Mouse (Mus musculus) limb, embryonic 10.5 days (tissue): ENCODE data around the gene Scn8a. TPM values are rescaled to one million over a fixed set of nuclear protein-coding genes. Genes with fewer than 3 reads are reported as not detected.

Experiments used
- DNase-seq: peaks from one replicate; pipeline ENCODE4 v3.0.0-alpha.2; 2017; ENCODE audit warnings: low spot score
- H3K27ac ChIP-seq: fragments of 300-500 bp; sonication (generic); 2 replicates; pipeline ENCODE4 v1.5.1; 2016; ENCODE audit warnings: mild to moderate bottlenecking
- H3K27me3 ChIP-seq: fragments of 300-500 bp; sonication (generic); 2 replicates; pipeline ENCODE4 v1.6.1; 2016; ENCODE audit warnings: low read depth, mild to moderate bottlenecking; ENCODE audit not compliant: poor library complexity, severe bottlenecking
- H3K36me3 ChIP-seq: fragments of 300-500 bp; sonication (generic); 2 replicates; pipeline ENCODE4 v1.6.1; 2016; ENCODE audit warnings: mild to moderate bottlenecking, moderate library complexity
- H3K4me1 ChIP-seq: fragments of 300-500 bp; sonication (generic); 2 replicates; pipeline ENCODE4 v1.6.1; 2016
- H3K4me3 ChIP-seq: fragments of 300-500 bp; sonication (generic); 2 replicates; pipeline ENCODE4 v1.5.1; 2016; ENCODE audit warnings: mild to moderate bottlenecking, moderate library complexity
- H3K9me3 ChIP-seq: fragments of 300-500 bp; sonication (generic); replicated peaks from 2 replicates; pipeline ENCODE4 v1.6.1; 2016; ENCODE audit warnings: mild to moderate bottlenecking
- WGBS: fragments of 180-500 bp; shearing (Covaris S2); methylation state at CpG from one replicate; pipeline ENCODE4 v1.1.7; 2016; 5-methylcytosine and 5-hydroxymethylcytosine counted together
- polyA plus RNA-seq: library from polyadenylated mRNA; unstranded; fragments of >200 nt; fragmentation: Nextera tagmentation; extraction: Ambion mirVana; gene quantifications from 2 replicates; pipeline ENCODE4 v1.2.1, GENCODE M21; 2016

Scn8a gene
- polyA plus RNA-seq, 1 experiment from 2014 or later: 4.3 TPM

DNA sequence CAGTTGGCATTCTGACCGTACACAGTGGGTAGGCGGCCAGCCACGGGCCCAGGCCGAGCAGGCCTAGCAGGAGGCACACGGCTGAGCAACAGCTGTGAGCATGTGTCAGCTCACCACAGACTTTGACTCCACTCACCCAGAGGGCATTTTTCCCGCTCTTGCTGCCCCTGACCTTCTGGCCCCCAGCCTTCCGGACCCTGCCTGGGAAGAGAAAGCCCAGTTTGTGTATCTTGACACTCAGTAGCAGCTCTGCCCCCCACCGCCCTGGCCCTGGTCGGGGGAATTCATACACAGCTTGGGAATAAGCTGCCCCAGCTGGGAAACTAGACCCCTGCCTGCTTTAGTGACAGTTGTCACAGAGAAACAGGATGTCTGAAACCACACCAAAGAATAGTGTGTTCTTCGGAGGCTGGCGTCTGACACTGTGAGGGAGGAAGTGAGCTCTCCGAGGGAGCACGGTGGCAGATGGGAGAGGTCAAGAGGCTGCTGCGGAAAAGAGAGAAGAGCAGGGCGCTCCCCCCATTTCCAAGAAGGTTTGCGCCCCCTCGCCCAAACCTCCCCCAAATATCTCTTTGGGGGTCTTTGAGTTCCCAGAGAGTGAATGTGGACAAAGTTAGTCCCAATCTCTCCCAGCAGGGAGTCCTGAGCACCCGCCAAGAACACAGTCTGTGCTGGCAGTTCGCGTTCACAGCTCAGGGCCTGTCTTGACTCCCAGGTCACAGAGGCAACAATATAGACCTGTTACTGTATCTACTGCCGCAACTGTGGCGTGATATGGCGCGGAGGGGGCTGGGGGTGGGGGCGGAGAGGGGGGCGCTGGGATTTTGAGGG is 24.4 kb upstream of the Scn8a start:
- no peaks in the 10 kb centered on the region for H3K27me3 ChIP-seq
- no peaks in the 10 kb centered on the region for H3K9me3 ChIP-seq
- peak overlapping the region; percentile 58 for H3K27ac ChIP-seq
- peaks cover 10% of the 10 kb centered on the region for H3K4me1 ChIP-seq
- no peak for DNase-seq
- H3K36me3 ChIP-seq: no peaks in the 10 kb centered on the region
- no peak overlapping the region for H3K4me3 ChIP-seq
- 62% methylated on average over 26 of the region's 26 CpGs for WGBS

DNA sequence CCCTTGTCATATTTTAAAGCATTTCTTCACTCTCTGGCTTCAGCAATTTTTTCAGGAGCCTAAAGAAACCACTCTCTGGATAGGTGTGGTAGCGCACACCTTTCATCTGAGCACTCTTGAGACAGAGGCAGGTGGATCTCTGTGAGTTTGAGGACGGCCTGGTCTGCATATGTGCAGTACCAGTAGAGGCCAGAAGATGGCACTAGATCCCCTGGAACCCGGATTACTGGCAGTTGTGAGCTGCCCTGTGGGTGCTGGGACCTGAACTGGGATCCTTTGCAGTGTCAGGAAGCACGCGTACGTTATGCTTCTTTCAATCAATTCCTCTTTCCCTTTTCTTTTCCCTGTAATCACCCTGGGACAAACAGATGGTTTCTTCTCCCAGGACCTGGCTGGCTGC is 22.5 kb upstream of the Scn8a start:
- Histone ChIP-seq H3K4me3 (no peak overlapping the region), H3K27me3 (no peaks in the 10 kb centered on the region), H3K4me1 (peaks cover 10% of the 10 kb centered on the region), H3K9me3 (no peaks in the 10 kb centered on the region), H3K36me3 (no peaks in the 10 kb centered on the region), H3K27ac (no peak overlapping the region)
- no peak for DNase-seq
- 82% methylated on average over 6 of the region's 6 CpGs for WGBS

DNA sequence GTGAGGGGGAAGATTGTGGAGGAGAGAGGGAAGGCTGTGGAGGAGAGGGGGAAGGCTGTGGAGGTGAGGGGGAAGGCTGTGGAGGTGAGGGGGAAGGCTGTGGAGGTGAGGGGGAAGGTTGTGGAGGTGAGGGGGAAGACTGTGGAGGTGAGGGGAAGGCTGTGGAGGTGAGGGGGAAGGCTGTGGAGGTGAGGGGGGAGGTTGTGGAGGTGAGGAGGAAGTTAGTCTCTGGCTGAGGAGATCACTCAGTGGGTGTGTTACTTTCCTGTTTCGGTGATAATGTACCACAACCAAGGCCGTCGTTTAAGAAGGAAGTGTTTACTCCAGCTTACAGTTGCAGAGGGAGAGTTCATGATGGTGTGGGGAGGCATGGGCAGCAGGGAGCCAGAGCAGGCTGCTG is 12.1 kb upstream of the Scn8a start:
- no peak for DNase-seq
- no peaks in the 10 kb centered on the region for H3K36me3 ChIP-seq
- H3K9me3 ChIP-seq: no peaks in the 10 kb centered on the region
- H3K27me3 ChIP-seq: no peaks in the 10 kb centered on the region
- WGBS: 59% methylated on average over 3 of the region's 3 CpGs
- no peak overlapping the region for H3K27ac ChIP-seq
- no peaks in the 10 kb centered on the region for H3K4me1 ChIP-seq
- H3K4me3 ChIP-seq: no peak overlapping the region

DNA sequence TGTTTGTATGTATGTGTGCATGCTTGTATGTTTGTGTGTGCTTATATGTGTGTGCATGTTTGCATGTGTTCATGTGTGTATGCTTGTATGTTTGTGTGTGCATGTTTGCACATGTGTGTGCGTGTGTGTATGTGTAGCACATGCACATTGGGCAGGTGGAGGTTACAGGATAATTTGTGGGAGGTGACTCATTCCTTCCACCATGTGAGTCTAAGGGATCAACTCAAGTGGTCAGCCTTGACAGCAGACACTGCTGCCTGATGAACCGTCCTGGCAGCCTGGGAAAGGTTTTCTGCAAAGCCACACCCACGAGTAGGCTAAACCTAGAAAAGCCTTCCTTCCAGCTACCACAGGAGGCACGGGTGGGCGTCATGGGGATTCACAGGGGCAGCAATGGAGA is 8.8 kb upstream of the Scn8a start:
- no peak for DNase-seq
- no peaks in the 10 kb centered on the region for H3K9me3 ChIP-seq
- no peaks in the 10 kb centered on the region for H3K4me1 ChIP-seq
- H3K27ac ChIP-seq: no peak overlapping the region
- 46% methylated on average over 5 of the region's 5 CpGs for WGBS
- no peak overlapping the region for H3K4me3 ChIP-seq
- H3K36me3 ChIP-seq: no peaks in the 10 kb centered on the region
- no peaks in the 10 kb centered on the region for H3K27me3 ChIP-seq

DNA sequence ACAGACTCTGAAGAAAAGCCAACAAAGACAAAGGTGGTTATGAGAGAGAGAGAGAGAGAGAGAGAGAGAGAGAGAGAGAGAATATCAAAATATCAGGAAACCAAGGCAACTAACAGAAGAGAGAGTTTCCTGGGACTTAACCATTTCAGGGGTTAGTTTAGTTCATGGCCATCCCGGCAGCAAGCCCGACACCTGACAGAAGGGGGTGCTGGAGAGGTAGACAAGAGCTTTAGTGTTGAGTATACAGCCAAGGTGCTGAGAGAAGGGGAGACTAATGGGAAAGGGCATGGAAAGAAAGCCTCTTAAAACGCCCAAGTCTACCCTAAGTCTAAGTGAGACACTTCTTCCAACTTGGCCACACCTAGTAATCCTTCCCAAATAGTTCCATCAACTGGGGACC is 4.1 kb upstream of the Scn8a start:
- 34% methylated on average over 3 of the region's 3 CpGs for WGBS
- DNase-seq: no peak
- peaks cover 7% of the 10 kb centered on the region for H3K4me1 ChIP-seq
- H3K9me3 ChIP-seq: no peaks in the 10 kb centered on the region
- H3K27ac ChIP-seq: no peak overlapping the region
- H3K4me3 ChIP-seq: no peak overlapping the region
- H3K27me3 ChIP-seq: peaks cover 25% of the 10 kb centered on the region
- H3K36me3 ChIP-seq: no peaks in the 10 kb centered on the region

DNA sequence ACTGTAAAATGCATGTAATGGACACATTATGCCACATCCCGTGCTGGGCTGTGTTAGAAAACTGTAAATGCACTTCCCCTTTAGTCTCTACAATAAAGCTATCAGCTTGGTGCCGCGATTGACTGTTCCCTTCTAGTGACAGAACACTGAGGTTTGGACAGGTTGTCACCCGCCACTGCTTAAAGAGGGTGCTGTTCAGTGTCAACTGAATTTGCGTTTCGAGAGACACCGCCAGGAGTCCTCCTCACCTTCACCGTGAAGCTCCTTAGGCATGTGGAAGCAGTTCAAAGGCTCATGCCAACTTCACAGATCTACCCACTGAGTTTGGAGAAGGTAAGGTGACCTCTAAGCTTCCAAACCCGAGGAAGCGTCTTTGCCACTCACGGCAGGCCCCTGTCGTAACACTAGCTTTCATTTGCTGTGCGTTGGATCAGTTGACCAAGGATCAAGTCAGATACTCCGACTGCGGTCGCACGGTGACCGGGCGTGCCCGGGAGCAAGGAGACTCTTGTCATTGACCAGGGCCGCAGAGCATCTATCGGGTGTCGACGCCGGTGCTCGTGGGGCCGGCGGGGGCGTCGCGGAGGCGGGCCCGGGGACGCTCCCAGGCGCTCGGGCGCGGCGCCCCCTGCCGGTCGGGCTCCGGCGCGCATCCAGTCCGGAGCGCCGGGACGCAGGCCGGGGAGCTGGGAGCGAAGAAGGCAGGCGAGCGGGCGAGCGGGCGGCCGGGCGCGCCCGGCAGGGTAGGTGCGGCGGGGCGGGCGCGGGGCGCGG is 530 bp downstream of the Scn8a start:
- H3K27me3 ChIP-seq: peaks cover 63% of the 10 kb centered on the region
- H3K9me3 ChIP-seq: no peaks in the 10 kb centered on the region
- peak overlapping the region; percentile 81 for H3K4me3 ChIP-seq
- 9% methylated on average over 66 of the region's 66 CpGs for WGBS
- H3K4me1 ChIP-seq: peaks cover 21% of the 10 kb centered on the region
- H3K36me3 ChIP-seq: no peaks in the 10 kb centered on the region
- no peak overlapping the region; the same call in 1 of the 2 replicates for H3K27ac ChIP-seq
- peak; percentile 84 for DNase-seq

DNA sequence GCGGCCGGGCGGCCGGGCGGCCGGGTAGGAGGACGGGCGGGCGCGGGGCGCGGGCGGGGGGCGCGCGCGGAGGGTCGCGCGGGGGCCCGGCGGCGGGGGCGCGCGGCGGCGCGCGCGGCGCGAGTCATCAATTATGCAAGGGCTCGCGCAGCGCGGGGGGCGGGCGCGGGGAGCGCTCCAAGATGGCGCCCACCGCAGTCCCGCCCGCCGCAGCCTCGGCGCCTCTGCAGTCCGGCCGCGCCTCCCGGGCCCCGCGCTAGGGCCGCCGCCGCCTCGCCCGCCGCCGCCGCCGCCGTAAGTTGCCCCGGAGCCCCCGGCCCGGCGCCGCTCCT is 1.1 kb downstream of the Scn8a start:
- Histone ChIP-seq H3K27ac (peak overlapping the region; percentile 85), H3K4me3 (peak overlapping the region; percentile 81), H3K36me3 (no peaks in the 10 kb centered on the region), H3K27me3 (peaks cover 63% of the 10 kb centered on the region), H3K9me3 (no peaks in the 10 kb centered on the region), H3K4me1 (peaks cover 21% of the 10 kb centered on the region)
- WGBS: 17% methylated on average over 68 of the region's 69 CpGs
- DNase-seq: peak; percentile 74

DNA sequence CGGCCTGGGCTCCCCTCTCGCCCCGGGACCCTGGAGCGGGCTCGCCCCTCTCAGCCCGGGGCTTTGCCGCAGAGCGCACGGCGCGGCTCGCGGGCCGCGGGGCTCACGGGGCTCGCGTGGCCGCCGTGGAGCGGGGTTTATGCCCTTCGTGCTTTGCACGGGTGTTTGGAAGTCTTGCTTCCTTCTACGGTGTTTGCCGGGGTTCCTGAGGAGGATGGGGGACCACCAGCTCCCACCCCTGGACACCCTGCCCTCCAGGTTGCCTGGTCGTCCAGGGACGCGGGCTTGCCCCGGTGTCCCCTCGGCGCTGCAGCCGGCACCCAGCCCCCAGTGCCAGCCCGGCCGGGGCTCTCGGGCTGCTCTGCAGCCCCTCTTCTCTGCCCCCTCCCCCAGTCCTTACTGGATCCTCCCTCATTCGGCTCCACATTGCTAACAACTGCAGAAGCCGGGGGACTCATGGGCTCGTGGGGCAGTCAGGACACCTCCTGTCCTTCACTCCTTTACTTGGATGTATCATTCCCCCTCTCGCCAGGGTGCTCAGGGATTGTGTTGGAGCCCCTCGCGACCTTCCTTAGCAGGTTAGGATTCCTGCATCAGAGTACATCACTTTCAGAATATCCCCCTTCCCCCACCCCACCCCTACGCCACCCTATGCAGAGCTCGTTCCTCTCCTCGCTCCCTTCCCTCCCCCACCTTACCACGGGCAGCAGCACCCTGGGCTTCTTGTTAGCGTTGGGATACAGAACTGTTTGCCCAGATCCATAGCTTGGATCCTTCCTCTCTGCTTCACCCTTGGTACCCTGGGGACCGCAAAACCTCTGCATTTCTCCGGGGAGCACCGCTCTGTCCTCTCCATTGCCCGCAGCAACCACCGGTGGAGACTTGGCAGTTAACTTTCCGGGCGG is 1.7 kb downstream of the Scn8a start:
- peak overlapping the region; percentile 81 for H3K4me3 ChIP-seq
- WGBS: under 1% methylated on average over 53 of the region's 53 CpGs
- H3K9me3 ChIP-seq: no peaks in the 10 kb centered on the region
- peak overlapping the region; percentile 85 for H3K27ac ChIP-seq
- H3K27me3 ChIP-seq: peaks cover 66% of the 10 kb centered on the region
- DNase-seq: peak; percentile 65
- no peaks in the 10 kb centered on the region for H3K36me3 ChIP-seq
- peaks cover 21% of the 10 kb centered on the region for H3K4me1 ChIP-seq

DNA sequence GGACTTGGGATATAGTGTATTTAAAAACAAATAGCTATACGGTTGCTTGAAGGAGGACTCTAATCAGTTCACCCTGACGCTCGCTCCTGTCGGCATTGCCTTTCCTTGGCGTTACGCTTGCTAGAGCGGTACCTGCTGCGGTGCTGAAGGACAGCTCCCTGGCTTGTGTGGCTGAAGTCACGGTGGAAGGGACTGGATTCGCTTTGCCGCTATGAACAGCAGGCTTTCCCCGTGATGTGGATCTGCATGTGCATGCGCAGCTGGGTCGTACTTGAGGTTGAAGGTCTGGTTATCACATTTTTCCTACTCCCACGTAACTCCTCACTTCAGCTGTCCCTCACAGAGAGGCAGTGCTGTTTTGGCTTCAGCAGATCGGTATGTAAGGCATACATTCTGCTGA is 3.5 kb downstream of the Scn8a start:
- peak; percentile 94 for DNase-seq
- peaks cover 62% of the 10 kb centered on the region for H3K27me3 ChIP-seq
- H3K4me1 ChIP-seq: peaks cover 21% of the 10 kb centered on the region
- H3K9me3 ChIP-seq: no peaks in the 10 kb centered on the region
- no peaks in the 10 kb centered on the region for H3K36me3 ChIP-seq
- 3% methylated on average over 16 of the region's 16 CpGs for WGBS
- no peak overlapping the region for H3K4me3 ChIP-seq
- no peak overlapping the region for H3K27ac ChIP-seq

DNA sequence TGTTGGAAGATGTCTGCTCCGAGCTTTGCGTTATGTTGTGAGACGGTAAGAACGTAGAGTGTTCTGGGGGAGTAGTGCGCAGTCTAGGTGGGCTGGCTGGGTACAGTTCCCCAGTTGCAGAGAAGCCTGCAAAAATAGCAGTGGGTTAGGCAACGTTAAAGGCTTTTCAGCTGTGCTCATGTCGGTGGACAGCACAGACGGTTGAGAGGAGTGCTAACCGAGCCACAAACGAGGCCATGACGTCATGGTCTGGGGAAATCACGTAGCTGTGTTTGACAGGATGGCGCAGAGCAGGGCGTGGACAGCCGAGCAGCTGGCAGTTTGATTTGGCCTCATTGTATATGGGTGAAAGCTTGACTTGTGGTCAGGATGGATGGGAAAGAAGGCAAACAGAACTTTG is 9.4 kb downstream of the Scn8a start:
- no peak for DNase-seq
- H3K27ac ChIP-seq: no peak overlapping the region
- H3K27me3 ChIP-seq: peaks cover 8% of the 10 kb centered on the region; the same call in 1 of the 2 replicates
- H3K4me1 ChIP-seq: 0 out of 2 replicates have a peak, but pooled peaks cover 3% of the 10 kb centered on the region
- no peaks in the 10 kb centered on the region for H3K36me3 ChIP-seq
- H3K9me3 ChIP-seq: no peaks in the 10 kb centered on the region
- WGBS: 81% methylated on average over 15 of the region's 15 CpGs
- H3K4me3 ChIP-seq: no peak overlapping the region

DNA sequence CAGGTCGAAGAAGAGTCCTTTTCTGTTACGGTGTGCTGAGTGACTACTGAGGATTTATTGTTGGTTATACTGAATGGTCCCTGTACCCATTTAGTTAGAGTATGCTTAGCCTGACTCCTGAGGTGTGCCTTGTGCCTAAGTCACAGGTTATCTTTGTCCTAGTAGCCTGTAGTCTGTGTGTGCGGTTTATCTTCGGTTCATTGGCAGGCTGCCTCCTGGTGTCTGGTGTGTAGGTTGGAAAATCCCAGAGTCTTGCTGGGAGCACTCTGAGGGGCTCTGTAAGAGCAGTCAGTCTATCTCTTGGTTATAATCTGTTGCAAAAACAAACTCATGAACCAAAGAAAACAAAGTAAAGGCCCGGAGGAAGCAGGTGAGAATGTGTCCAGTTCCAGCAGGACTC is 11.7 kb downstream of the Scn8a start:
- no peaks in the 10 kb centered on the region for H3K9me3 ChIP-seq
- no peak overlapping the region for H3K27ac ChIP-seq
- H3K36me3 ChIP-seq: no peaks in the 10 kb centered on the region
- WGBS: 86% methylated on average over 5 of the region's 5 CpGs
- no peak for DNase-seq
- H3K4me3 ChIP-seq: no peak overlapping the region
- 0 out of 2 replicates have a peak, but pooled peaks cover 3% of the 10 kb centered on the region for H3K4me1 ChIP-seq
- H3K27me3 ChIP-seq: no peaks in the 10 kb centered on the region

DNA sequence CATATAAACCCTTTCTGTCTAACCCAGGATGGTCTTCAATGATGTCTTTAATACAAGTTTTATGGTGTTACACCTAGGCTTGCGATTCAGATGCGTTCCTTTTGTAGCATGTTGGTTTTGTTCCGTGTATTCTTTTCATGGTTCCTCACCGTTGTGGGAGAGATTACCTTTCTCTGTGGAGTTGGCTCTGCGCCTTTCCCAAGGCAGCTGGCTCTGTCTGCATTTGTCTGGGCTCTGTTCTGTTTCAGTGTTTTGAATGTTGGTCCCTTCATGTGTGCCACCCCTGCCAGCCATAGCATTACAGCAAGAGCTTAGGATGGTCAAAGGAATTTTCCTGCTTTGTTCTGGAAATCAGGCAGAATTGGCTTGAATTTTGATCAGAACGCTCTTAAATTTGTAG is 14.8 kb downstream of the Scn8a start:
- Histone ChIP-seq H3K4me3 (no peak overlapping the region), H3K9me3 (no peaks in the 10 kb centered on the region), H3K27me3 (no peaks in the 10 kb centered on the region), H3K27ac (no peak overlapping the region), H3K36me3 (no peaks in the 10 kb centered on the region), H3K4me1 (no peaks in the 10 kb centered on the region)
- DNase-seq: no peak
- WGBS: 94% methylated on average over 6 of the region's 6 CpGs
